Mouse (Mus musculus) c-Kit-positive CD71-positive TER-119-negative erythroid progenitor cells, embryonic 14.5 days (primary cell): Measurements from ENCODE around the gene Slc16a2.

Experiments used
- DNase-seq: peaks from one replicate; pipeline ENCODE4 v3.0.0-alpha.2; 2013; ENCODE audit warnings: low read depth

The Slc16a2 gene

GRCm38 (mm10) chrX:103652048-103652447, 169.7 kb downstream of the Slc16a2 start:
- DNase-seq, result no peak
